Comparison of ENCODE assay signal across 9 mouse cellular contexts in genomic region chr7:16477628-16478027, GRCm38 (mm10). TPM values are rescaled to one million over a fixed set of nuclear protein-coding genes. Genes with fewer than 3 reads are reported as not detected.
DNase-seq lines count a peak whose midpoint lies in the region; ATAC-seq and TF ChIP-seq lines count a peak whose summit lies in the region.
"Had no signal": no experiment of that assay in that cellular context is flagged by ENCODE, and none has a peak within 500 bp of the region (broad histone marks: within the 10 kb centered on the region; RNA-seq: fewer than 3 reads in every experiment).

TSS of gene Npas1 (minus strand) at chr7:16477728.

- H3K9me3 ChIP-seq in heart, embryonic 14.5 days (ENCODE audit: control insufficient read depth, low read length) = no peaks in the 10 kb centered on the region
- H3K9me3 ChIP-seq in ES-E14 (ENCODE audit: control insufficient read depth, insufficient read depth, low read depth, low read length) = no peaks in the 10 kb centered on the region
- H3K9me3 ChIP-seq in hindbrain, embryonic 14.5 days (ENCODE audit: control insufficient read depth, low read length) = no peaks in the 10 kb centered on the region
- no peaks in the 10 kb centered on the region for H3K9me3 ChIP-seq in liver, embryonic 16.5 days (replicated peaks; ENCODE audit: control insufficient read depth, low read length)

- no peak for TF ChIP-seq EP300 in heart, adult 2 months (IDR thresholded peaks at IDR 0.05; ENCODE audit: insufficient read depth, low read depth, low read length)

- no peak for TF ChIP-seq POLR2A in heart, adult 2 months (IDR thresholded peaks at IDR 0.05; ENCODE audit: insufficient read depth, low read depth, low read length)
- no peak for TF ChIP-seq POLR2A in thymus, adult 2 months (IDR thresholded peaks at IDR 0.05; ENCODE audit: control insufficient read depth, extremely low read depth, insufficient read depth, low read length, poor library complexity)

- H3K4me2 ChIP-seq in heart, embryonic 14.5 days (ENCODE audit: low read length) = peak within 1 kb of the TSS; percentile 64
- peak within 1 kb of the TSS; percentile 52 for H3K4me2 ChIP-seq in hindbrain, embryonic 14.5 days (replicated peaks)
- peak within 1 kb of the TSS; percentile 45 for H3K4me2 ChIP-seq in liver, embryonic 16.5 days (ENCODE audit: low read depth, low read length)

- no peak within 1 kb of the TSS for H3K9ac ChIP-seq in heart, embryonic 14.5 days (ENCODE audit: low read length)
- no peak within 1 kb of the TSS for H3K9ac ChIP-seq in heart, adult 2 months (ENCODE audit: low read depth, low read length)
- H3K9ac ChIP-seq in ES-E14 (ENCODE audit: insufficient read depth, low read depth, low read length, poor library complexity, severe bottlenecking) = 0 out of 2 replicates have a peak within 1 kb of the TSS, but pooled peaks have one; percentile 25
- peak within 1 kb of the TSS; percentile 44; the same call in 1 of the 2 replicates for H3K9ac ChIP-seq in hindbrain, embryonic 14.5 days
- H3K9ac ChIP-seq in liver, embryonic 16.5 days (ENCODE audit: low read depth, low read length) = no peak within 1 kb of the TSS

- TF ChIP-seq CTCF in heart, adult 2 months (IDR thresholded peaks at IDR 0.05) = no peak
- no peak for TF ChIP-seq CTCF in thymus, adult 2 months (IDR thresholded peaks at IDR 0.05; ENCODE audit: borderline replicate concordance, control insufficient read depth, extremely low read depth, insufficient read depth, low read length, poor library complexity)

- no peak for ATAC-seq in heart, embryonic 14.5 days (ENCODE audit: insufficient number of reproducible peaks, insufficient read depth, low FRiP score, low read depth)
- ATAC-seq in hindbrain, embryonic 14.5 days (ENCODE audit: low FRiP score) = no peak
- no peak for ATAC-seq in liver, embryonic 16.5 days (ENCODE audit: low read depth)

- peaks cover 51% of the 10 kb centered on the region for H3K27me3 ChIP-seq in heart, embryonic 14.5 days (ENCODE audit: control insufficient read depth, insufficient read depth, low read length)
- H3K27me3 ChIP-seq in heart, adult 2 months (ENCODE audit: control insufficient read depth, insufficient read depth, low read length) = peaks cover 15% of the 10 kb centered on the region
- H3K27me3 ChIP-seq in hindbrain, embryonic 14.5 days (ENCODE audit: control insufficient read depth, insufficient read depth, low read length) = peaks cover 51% of the 10 kb centered on the region
- H3K27me3 ChIP-seq in liver, embryonic 16.5 days (ENCODE audit: control insufficient read depth, insufficient read depth, low read depth, low read length) = peaks cover 50% of the 10 kb centered on the region
- peaks cover 33% of the 10 kb centered on the region for H3K27me3 ChIP-seq in thymus, adult 2 months (ENCODE audit: control insufficient read depth, insufficient read depth, low read length)

- H3K36me3 ChIP-seq in heart, embryonic 14.5 days (ENCODE audit: control insufficient read depth, insufficient read depth, low read length) = no peaks in the 10 kb centered on the region
- H3K36me3 ChIP-seq in heart, adult 2 months (ENCODE audit: control insufficient read depth, insufficient read depth, low read length) = no peaks in the 10 kb centered on the region
- H3K36me3 ChIP-seq in ES-E14 (ENCODE audit: control insufficient read depth, insufficient read depth, low read length, poor library complexity, severe bottlenecking) = no peaks in the 10 kb centered on the region
- H3K36me3 ChIP-seq in hindbrain, embryonic 14.5 days (replicated peaks; ENCODE audit: control insufficient read depth, insufficient read depth) = no peaks in the 10 kb centered on the region
- H3K36me3 ChIP-seq in liver, embryonic 16.5 days (ENCODE audit: control insufficient read depth, insufficient read depth) = no peaks in the 10 kb centered on the region
- no peaks in the 10 kb centered on the region for H3K36me3 ChIP-seq in thymus, adult 2 months (ENCODE audit: control insufficient read depth, insufficient read depth, low read length)

- no peak within 1 kb of the TSS for H3K27ac ChIP-seq in heart, embryonic 14.5 days (replicated peaks in 1 of 2; ENCODE audit: control insufficient read depth in 1 of 2, insufficient read depth in 1 of 2, low read depth in 2 of 2, low read length in 2 of 2)
- no peak within 1 kb of the TSS for H3K27ac ChIP-seq in heart, adult 2 months
- no peak within 1 kb of the TSS for H3K27ac ChIP-seq in ES-E14 (ENCODE audit: insufficient read depth, low read depth, low read length, poor library complexity, severe bottlenecking)
- no peak within 1 kb of the TSS for H3K27ac ChIP-seq in hindbrain, embryonic 14.5 days
- no peak within 1 kb of the TSS for H3K27ac ChIP-seq in liver, embryonic 16.5 days (ENCODE audit: low read length)
- H3K27ac ChIP-seq in thymus, adult 2 months (ENCODE audit: control insufficient read depth, insufficient read depth, low read length) = no peak within 1 kb of the TSS

- intact Hi-C loops in heart, adult 2 months (cut with DNase I) = no loop called here

- no peak for DNase-seq in heart, adult 2 months
- DNase-seq in ES-E14 (ENCODE audit: low read depth, low spot score) = no peak
- DNase-seq in hindbrain, embryonic 14.5 days (ENCODE audit: low spot score) = no peak
- no peak for DNase-seq in thymus, postnatal 10 days (ENCODE audit: low spot score in 2 of 2)
- DNase-seq in thymus, postnatal 4 days = no peak
- no peak for DNase-seq in thymus, adult 2 months

- H3K79me2 ChIP-seq in heart, adult 2 months (replicated peaks; ENCODE audit: control insufficient read depth, insufficient read depth, low read length) = no peaks in the 10 kb centered on the region

- peak within 1 kb of the TSS; percentile 32 to 36; a peak in 3 of 4 replicates for H3K4me3 ChIP-seq in heart, embryonic 14.5 days (ENCODE audit: control insufficient read depth in 1 of 2, insufficient read depth in 1 of 2, low read depth in 1 of 2, low read length in 2 of 2)
- no peak within 1 kb of the TSS for H3K4me3 ChIP-seq in heart, adult 2 months
- H3K4me3 ChIP-seq in ES-E14 (ENCODE audit: insufficient read depth in 1 of 2, low read depth in 1 of 2, low read length in 2 of 2, poor library complexity in 1 of 2, severe bottlenecking in 1 of 2) = peak within 1 kb of the TSS; percentile 55 to 64; a peak in 3 of 4 replicates
- peak within 1 kb of the TSS; percentile 31 for H3K4me3 ChIP-seq in hindbrain, embryonic 14.5 days (replicated peaks; ENCODE audit: low read length)
- peak within 1 kb of the TSS; percentile 32 for H3K4me3 ChIP-seq in liver, embryonic 16.5 days (ENCODE audit: low read depth, low read length)
- H3K4me3 ChIP-seq in thymus, adult 2 months (ENCODE audit: control insufficient read depth, insufficient read depth, low read length) = no peak within 1 kb of the TSS
- H3K4me3 ChIP-seq: myocyte had no signal

- in situ Hi-C loops in ES-E14 (cut with MboI; ENCODE audit: low sequenced_read_pairs in 2 of 2, unreplicated experiment in 2 of 2) = no loop called here

- 84% methylated on average over 8 of the region's 8 CpGs for WGBS in heart, embryonic 14.5 days
- WGBS in heart, adult 2 months = 89% methylated on average over 8 of the region's 8 CpGs
- 93% methylated on average over 8 of the region's 8 CpGs for WGBS in hindbrain, embryonic 14.5 days
- WGBS in liver, embryonic 16.5 days (ENCODE audit: insufficient replicate concordance) = 65% methylated on average over 8 of the region's 8 CpGs
- 90% methylated on average over 8 of the region's 8 CpGs for WGBS in thymus, adult 2 months

- peaks cover 5 to 15% of the 10 kb centered on the region in 2 experiments; a peak in 3 of 4 replicates for H3K4me1 ChIP-seq in heart, embryonic 14.5 days (ENCODE audit: control insufficient read depth in 2 of 2, insufficient read depth in 2 of 2, low read length in 2 of 2)
- no peaks in the 10 kb centered on the region for H3K4me1 ChIP-seq in heart, adult 2 months (ENCODE audit: control insufficient read depth, insufficient read depth, low read length)
- peaks cover 0 to 7% of the 10 kb centered on the region in 2 experiments; a peak in 1 of 4 replicates for H3K4me1 ChIP-seq in ES-E14 (ENCODE audit: control insufficient read depth in 2 of 2, insufficient read depth in 2 of 2, low read length in 2 of 2, poor library complexity in 1 of 2)
- H3K4me1 ChIP-seq in hindbrain, embryonic 14.5 days (replicated peaks; ENCODE audit: control insufficient read depth, insufficient read depth, low read length) = peaks cover 8% of the 10 kb centered on the region; the same call in 1 of the 2 replicates
- peaks cover 5% of the 10 kb centered on the region for H3K4me1 ChIP-seq in liver, embryonic 16.5 days (ENCODE audit: control insufficient read depth, low read depth, low read length)
- H3K4me1 ChIP-seq in thymus, adult 2 months (replicated peaks; ENCODE audit: control insufficient read depth, insufficient read depth, low read length) = no peaks in the 10 kb centered on the region; the same call in 1 of the 2 replicates

TF ChIP-seq in ES-E14, 5 proteins besides CTCF, POLR2A, EP300 and RAD21:
- TF ChIP-seq HCFC1 (IDR thresholded peaks at IDR 0.05; ENCODE audit: borderline replicate concordance, insufficient read depth, low read length) = no peak
- TF ChIP-seq ZC3H11A (IDR thresholded peaks at IDR 0.05; ENCODE audit: borderline replicate concordance, low read depth, low read length) = no peak
- TF ChIP-seq CHD2 (IDR thresholded peaks at IDR 0.05; ENCODE audit: low read depth, low read length) = no peak
- no peak for TF ChIP-seq ZNF384 (IDR thresholded peaks at IDR 0.05; ENCODE audit: low read depth, low read length)
- TF ChIP-seq MAFK (IDR thresholded peaks at IDR 0.05; ENCODE audit: insufficient read depth, low read depth, low read length) = no peak

RNA-seq across cellular contexts. Expression of gene Npas1, which starts in this region (rescaled TPM):
- polyA plus RNA-seq in heart, embryonic 14.5 days (2014; fragmentation: Nextera tagmentation; extraction: Ambion mirVana) = 0.20 TPM in 1 of 2 replicates, not detected in the other
- total RNA-seq in heart, adult 2 months (2021) = not detected
- not detected in 2 replicates for polyA plus RNA-seq in heart, adult 2 months (2012; rRNA removed)
- 0.22 and 0.48 TPM in 2 replicates for total RNA-seq in ES-E14 (2012; rRNA removed)
- polyA plus RNA-seq in hindbrain, embryonic 14.5 days (2014; fragmentation: Nextera tagmentation; extraction: Ambion mirVana) = 2.2 and 4.4 TPM in 2 replicates
- polyA plus RNA-seq in liver, embryonic 16.5 days (2015; fragmentation: Nextera tagmentation; extraction: Ambion mirVana) = 0.12 TPM in 2 replicates
- polyA plus RNA-seq in thymus, adult 2 months (2012; rRNA removed) = 0.17 and 0.28 TPM in 2 replicates

Comparison
In these comparisons a context has a peak if more than half of its experiments do, and no peak if none do; other contexts are left out.
1. H3K4me3 ChIP-seq: peak in heart, embryonic 14.5 days (2 of 2), ES-E14 (2 of 2), hindbrain, embryonic 14.5 days (single experiment) and liver, embryonic 16.5 days (single experiment); none in heart, adult 2 months (single experiment) and thymus, adult 2 months (single experiment).
2. H3K9ac ChIP-seq: peak in ES-E14 (single experiment) and hindbrain, embryonic 14.5 days (single experiment); none in heart, embryonic 14.5 days (single experiment), heart, adult 2 months (single experiment) and liver, embryonic 16.5 days (single experiment).
3. Peak in every context shown above with its lines, with median percentiles within 50 percentile points of each other: H3K4me2 ChIP-seq.